Comparison of ENCODE assay signal across 10 mouse cellular contexts in the genomic region with DNA sequence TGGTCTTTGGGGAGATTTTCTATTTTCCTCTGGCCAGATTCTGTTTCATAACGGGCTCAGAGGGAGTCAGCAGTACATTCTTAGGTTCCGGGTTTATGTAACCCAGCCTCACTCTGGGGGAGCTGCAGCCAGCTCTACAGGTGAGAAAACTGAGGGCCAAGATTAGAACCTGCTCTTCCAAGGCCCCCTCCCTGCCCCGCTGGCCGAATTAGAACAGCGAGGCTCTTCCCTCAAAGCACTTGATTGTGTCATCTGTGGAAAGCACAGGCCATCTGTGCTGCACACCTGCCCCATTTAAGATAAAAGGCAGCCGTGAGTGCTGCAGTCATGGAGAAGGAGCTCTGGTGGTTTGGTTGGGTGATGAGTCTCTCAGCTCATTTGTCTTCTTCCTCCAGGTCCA.
DNase-seq lines count a peak whose midpoint lies in the region; ATAC-seq and TF ChIP-seq lines count a peak whose summit lies in the region.
"Had no signal": no experiment of that assay in that cellular context is flagged by ENCODE, and none has a peak within 500 bp of the region (broad histone marks: within the 10 kb centered on the region; RNA-seq: fewer than 3 reads in every experiment).

No protein-coding gene starts in this region.

- no peaks in the 10 kb centered on the region for H3K9me3 ChIP-seq in kidney, postnatal 0 days (replicated peaks; ENCODE audit: low read length)

- H3K27me3 ChIP-seq in kidney, postnatal 0 days (ENCODE audit: insufficient read depth, low read length), result no peaks in the 10 kb centered on the region
- H3K27me3 ChIP-seq in small intestine, adult 2 months (ENCODE audit: control insufficient read depth, insufficient read depth, low read length), result no peaks in the 10 kb centered on the region

- peaks cover 8% of the 10 kb centered on the region; the same call in 1 of the 2 replicates for H3K4me1 ChIP-seq in kidney, postnatal 0 days (replicated peaks; ENCODE audit: insufficient read depth, low read length)
- H3K4me1 ChIP-seq in small intestine, adult 2 months (ENCODE audit: control insufficient read depth, insufficient read depth, insufficient read length, low read length), result peaks cover 19% of the 10 kb centered on the region; the same call in 1 of the 2 replicates

- peak overlapping the region; percentile 75 for H3K27ac ChIP-seq in kidney, postnatal 0 days
- H3K27ac ChIP-seq in small intestine, adult 2 months (ENCODE audit: insufficient read depth, low read depth, low read length), result peak overlapping the region; percentile 53
- H3K27ac ChIP-seq: liver, embryonic 14.5 days had no signal

- 73% methylated on average over 6 of the region's 6 CpGs for whole genome bisulfite sequencing in kidney, postnatal 0 days
- 37% methylated on average over 6 of the region's 6 CpGs for WGBS in small intestine, adult 2 months

- no peak overlapping the region for H3K4me3 ChIP-seq in kidney, postnatal 0 days (replicated peaks; ENCODE audit: low read depth, low read length)
- H3K4me3 ChIP-seq in small intestine, adult 2 months (ENCODE audit: low read depth, low read length), result no peak overlapping the region

- no peak for DNase-seq in kidney, postnatal 0 days (ENCODE audit: low spot score)
- no peak for DNase-seq in kidney, postnatal 14 days
- DNase-seq in right cerebral cortex, postnatal 25 days, result peak; percentile 28
- no peak for DNase-seq in right cerebral cortex, postnatal 14 days
- no peak for DNase-seq in gastrocnemius, postnatal 4 days (ENCODE audit: low spot score in 2 of 2)
- no peak for DNase-seq in adrenal gland, postnatal 25 days

- TF ChIP-seq CTCF in kidney, postnatal 0 days (IDR thresholded peaks at IDR 0.05; ENCODE audit: low read depth), result no peak
- no peak for TF ChIP-seq CTCF in small intestine, adult 2 months (IDR thresholded peaks at IDR 0.05; ENCODE audit: extremely low read depth, insufficient read length, insufficient replicate concordance, low read depth, low read length)

- no peak for TF ChIP-seq POLR2A in small intestine, adult 2 months (IDR thresholded peaks at IDR 0.05; ENCODE audit: low read depth, low read length)

- H3K9ac ChIP-seq in kidney, postnatal 0 days (ENCODE audit: low read depth, low read length), result no peak overlapping the region
- H3K9ac ChIP-seq: liver, embryonic 14.5 days had no signal

- no peak for ATAC-seq in kidney, postnatal 0 days (replicated peaks; ENCODE audit: low FRiP score, low read depth)
- ATAC-seq: forebrain, embryonic 16.5 days; midbrain, embryonic 16.5 days had no signal

- H3K36me3 ChIP-seq in kidney, postnatal 0 days (ENCODE audit: insufficient read depth, low read length), result peaks cover 29% of the 10 kb centered on the region; the same call in 1 of the 2 replicates
- H3K36me3 ChIP-seq in small intestine, adult 2 months (ENCODE audit: control insufficient read depth, insufficient read depth, low read length), result peaks cover 55% of the 10 kb centered on the region

- no peak overlapping the region for H3K4me2 ChIP-seq in kidney, postnatal 0 days (ENCODE audit: low read length)
